In the genomic region with DNA sequence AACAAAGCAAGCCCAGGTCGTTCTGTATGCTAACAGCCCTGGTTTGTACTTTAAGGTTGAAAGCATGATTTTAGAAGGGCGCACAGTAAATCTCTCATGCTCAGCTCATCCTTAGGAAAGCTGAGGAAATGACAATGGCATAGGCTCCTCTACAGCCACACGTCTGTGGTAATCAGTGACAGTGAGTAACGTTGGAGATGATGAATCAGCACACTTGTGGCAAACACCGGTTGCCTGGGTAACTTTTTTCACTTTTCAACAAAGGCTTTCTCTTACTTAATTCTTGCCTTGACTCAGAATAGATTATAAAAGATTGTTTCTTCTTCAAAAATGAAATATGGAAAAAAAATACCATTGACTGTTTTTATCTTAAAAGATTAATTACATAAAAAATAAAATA, we compare ENCODE assay signal across 16 mouse cellular contexts.
DNase-seq lines count a peak whose midpoint lies in the region; ATAC-seq lines count a peak whose summit lies in the region.
"Had no signal": no experiment of that assay in that cellular context is flagged by ENCODE, and none has a peak within 500 bp of the region (broad histone marks: within the 10 kb centered on the region; RNA-seq: fewer than 3 reads in every experiment).

No protein-coding gene starts in this region.

- DNase-seq in embryo, embryonic 10 days (ENCODE audit: low spot score) = peak; percentile 28
- no peak for DNase-seq in embryo, embryonic 9.5 days (ENCODE audit: extremely low spot score)
- DNase-seq in adipocyte (ENCODE audit: low spot score) = peak; percentile 28
- no peak for DNase-seq in kidney, postnatal 36 days
- no peak for DNase-seq in ovary, postnatal 36 days (ENCODE audit: low spot score)
- DNase-seq: cerebellum, adult 2 months; forebrain, postnatal 0 days; gastrocnemius, postnatal 25 days had no signal

- peaks cover 13% of the 10 kb centered on the region for H3K4me1 ChIP-seq in forebrain, embryonic 13.5 days
- H3K4me1 ChIP-seq: heart, embryonic 15.5 days had no signal

- WGBS in forebrain, embryonic 13.5 days = 59% methylated on average over 5 of the region's 5 CpGs

- no peak overlapping the region for H3K9ac ChIP-seq in forebrain, embryonic 13.5 days
- H3K9ac ChIP-seq: embryonic facial prominence, embryonic 13.5 days; forebrain, postnatal 0 days; heart, embryonic 15.5 days; hindbrain, embryonic 15.5 days had no signal

- H3K27ac ChIP-seq in forebrain, embryonic 13.5 days = no peak overlapping the region
- H3K27ac ChIP-seq: embryonic facial prominence, embryonic 13.5 days; heart, embryonic 15.5 days; hindbrain, embryonic 15.5 days; kidney, postnatal 0 days had no signal

- no peaks in the 10 kb centered on the region for H3K9me3 ChIP-seq in forebrain, embryonic 13.5 days (replicated peaks)
- H3K9me3 ChIP-seq: embryonic facial prominence, embryonic 13.5 days; heart, embryonic 15.5 days; hindbrain, embryonic 15.5 days had no signal

- peak; percentile 77 to 87 for ATAC-seq in hematopoietic stem cell, adult 5-6 weeks (replicated peaks in 1 of 2; ENCODE audit: insufficient read depth in 1 of 2, low FRiP score in 2 of 2, low TSS enrichment in 1 of 2, low read depth in 1 of 2, poor library complexity in 2 of 2, severe bottlenecking in 2 of 2)
- peak; percentile 86 for ATAC-seq in megakaryocyte-erythroid progenitor cell, adult 5-6 weeks (replicated peaks; ENCODE audit: low FRiP score, low TSS enrichment, poor library complexity, severe bottlenecking)
- ATAC-seq in forebrain, embryonic 13.5 days = no peak
- ATAC-seq: activated CD4-positive, CD25-positive, alpha-beta regulatory T cell, adult 4 months; forebrain, postnatal 0 days had no signal

- no peak overlapping the region for H3K4me3 ChIP-seq in forebrain, embryonic 13.5 days
- H3K4me3 ChIP-seq: embryonic facial prominence, embryonic 13.5 days; heart, embryonic 15.5 days; hindbrain, embryonic 15.5 days had no signal

- peaks cover under 1% of the 10 kb centered on the region; the same call in 1 of the 2 replicates for H3K27me3 ChIP-seq in forebrain, embryonic 13.5 days
- H3K27me3 ChIP-seq: embryonic facial prominence, embryonic 13.5 days; heart, embryonic 15.5 days; hindbrain, embryonic 15.5 days had no signal

- no peaks in the 10 kb centered on the region for H3K36me3 ChIP-seq in forebrain, embryonic 13.5 days (ENCODE audit: poor library complexity, severe bottlenecking)
- H3K36me3 ChIP-seq: embryonic facial prominence, embryonic 13.5 days; heart, embryonic 15.5 days; hindbrain, embryonic 15.5 days had no signal

- H3K4me2 ChIP-seq in forebrain, embryonic 13.5 days = no peak overlapping the region
- H3K4me2 ChIP-seq: embryonic facial prominence, embryonic 13.5 days; heart, embryonic 15.5 days; hindbrain, embryonic 15.5 days had no signal

Comparison
In these comparisons a context has a peak if more than half of its experiments do, and no peak if none do; other contexts are left out.
1. DNase-seq: peak in embryo, embryonic 10 days (single experiment) and adipocyte (single experiment); none in embryo, embryonic 9.5 days (single experiment), kidney, postnatal 36 days (0 of 2) and ovary, postnatal 36 days (single experiment).